Mouse (Mus musculus) heart, postnatal 0 days (tissue): ENCODE results near the gene Htatip2. TPM values are rescaled to one million over a fixed set of nuclear protein-coding genes. Genes with fewer than 3 reads are reported as not detected.
A peak's percentile ranks its signal among the peaks of the same experiment; 100 is the strongest.

ENCODE experiments used
- ATAC-seq: fragments of 200-750 bp; cut with Nextera tagmentation; 2 replicates; pipeline ENCODE4 v1.8.0; 2017; ENCODE audit warnings: low read depth, moderate number of reproducible peaks, moderate library complexity; ENCODE audit not compliant: insufficient read depth
- DNase-seq: peaks from one replicate; pipeline ENCODE4 v3.0.0-alpha.2; 2016; ENCODE audit warnings: low spot score
- H3K27ac ChIP-seq: fragments of 300-500 bp; sonication (generic); 2 replicates; pipeline ENCODE4 v1.5.1; 2014; ENCODE audit warnings: low read depth, mild to moderate bottlenecking
- H3K27me3 ChIP-seq: fragments of 300-500 bp; sonication (generic); 2 replicates; pipeline ENCODE4 v1.6.1; 2014; ENCODE audit warnings: low read length, mixed read lengths; ENCODE audit not compliant: control insufficient read depth, insufficient read depth
- H3K36me3 ChIP-seq: fragments of 300-500 bp; sonication (generic); replicated peaks from 2 replicates; pipeline ENCODE4 v1.6.1; 2014; ENCODE audit warnings: low read length, mixed read lengths; ENCODE audit not compliant: control insufficient read depth, insufficient read depth
- H3K4me1 ChIP-seq: fragments of 300-500 bp; sonication (generic); 2 replicates; pipeline ENCODE4 v1.6.1; 2014; ENCODE audit warnings: antibody characterized with exemption; ENCODE audit not compliant: control insufficient read depth, insufficient read depth
- H3K4me2 ChIP-seq: fragments of 300-500 bp; sonication (generic); 2 replicates; pipeline ENCODE4 v1.6.1; 2014; ENCODE audit warnings: low read depth, mild to moderate bottlenecking, low read length, moderate library complexity
- H3K4me3 ChIP-seq: fragments of 300-500 bp; sonication (generic); 2 replicates; pipeline ENCODE4 v1.5.1; 2014; ENCODE audit warnings: low read depth, low read length
- H3K9ac ChIP-seq: fragments of 300-500 bp; sonication (generic); replicated peaks from 2 replicates; pipeline ENCODE4 v1.6.1; 2014; ENCODE audit warnings: low read depth, low read length, mixed read lengths
- H3K9me3 ChIP-seq: fragments of 300-500 bp; sonication (generic); replicated peaks from 2 replicates; pipeline ENCODE4 v1.6.1; 2016; ENCODE audit warnings: low read length; ENCODE audit not compliant: control insufficient read depth
- CTCF ChIP-seq: IDR thresholded peaks from 2 replicates; pipeline ENCODE4 v1.5.1; 2016; ENCODE audit warnings: antibody characterized with exemption, control low read depth, low read depth
- EP300 ChIP-seq: IDR thresholded peaks from 2 replicates; pipeline ENCODE4 v1.6.1; 2016; ENCODE audit warnings: antibody characterized with exemption, low read depth
- WGBS: fragments of 180-500 bp; shearing (Covaris S2); extraction: QIAGEN DNeasy Blood & Tissue Kit; methylation state at CpG from one replicate; pipeline ENCODE4 v1.1.7; 2014; 5-methylcytosine and 5-hydroxymethylcytosine counted together
- polyA plus RNA-seq: library from polyadenylated mRNA; unstranded; fragments of >200 nt; fragmentation: Nextera tagmentation; extraction: Ambion mirVana; gene quantifications from 2 replicates; pipeline ENCODE4 v1.2.1, GENCODE M21; 2015
- total RNA-seq: library from RNA; depleted of rRNA; stranded (reverse); fragments of >200 nt; gene quantifications from 2 replicates; pipeline ENCODE4 v1.2.3, GENCODE M21; 2014; ENCODE audit warnings: low replicate concordance

Gene Htatip2
- total and polyA plus RNA-seq, 2 experiments from 2014 or later, result 3.4 to 16.5 TPM

DNA sequence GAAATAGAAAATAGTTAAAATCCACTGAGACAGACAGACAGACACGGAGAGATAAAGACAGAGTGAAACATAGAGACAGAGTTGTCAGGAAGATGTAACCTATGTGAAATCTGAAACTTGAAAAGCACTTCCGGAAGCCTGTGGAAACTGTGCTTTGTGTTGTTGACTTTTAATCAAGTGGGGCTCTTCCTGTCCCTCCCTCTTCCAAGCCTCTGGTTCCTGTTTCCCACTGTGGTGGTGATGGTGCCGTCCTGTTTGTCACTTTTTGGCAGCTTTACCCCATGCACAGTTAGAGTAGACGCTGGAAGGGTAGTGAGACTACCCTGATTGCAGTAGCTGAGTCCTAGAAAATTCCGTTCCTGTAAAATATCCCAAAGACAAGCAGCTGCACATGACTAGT, 17.4 kb upstream of the Htatip2 start:
- ATAC-seq, result no peak; the same call in 1 of the 2 replicates
- no peak overlapping the region for H3K4me2 ChIP-seq
- no peaks in the 10 kb centered on the region for H3K4me1 ChIP-seq
- H3K36me3 ChIP-seq, result no peaks in the 10 kb centered on the region
- H3K9me3 ChIP-seq, result peaks cover 2% of the 10 kb centered on the region; the same call in 1 of the 2 replicates
- 25% methylated on average over 5 of the region's 5 CpGs for WGBS
- no peak overlapping the region for H3K9ac ChIP-seq
- H3K4me3 ChIP-seq, result no peak overlapping the region
- peaks cover 5% of the 10 kb centered on the region; the same call in 1 of the 2 replicates for H3K27me3 ChIP-seq
- DNase-seq, result peak; percentile 36
- no peak overlapping the region for H3K27ac ChIP-seq
- TF ChIP-seq CTCF (no peak), EP300 (no peak)

- no peaks in the 10 kb centered on the region for H3K36me3 ChIP-seq
- H3K9me3 ChIP-seq, result peaks cover 2% of the 10 kb centered on the region; the same call in 1 of the 2 replicates
- no peak overlapping the region for H3K27ac ChIP-seq
- no peak overlapping the region for H3K4me2 ChIP-seq
- TF ChIP-seq CTCF (no peak), EP300 (no peak)
- no peak for ATAC-seq
- H3K27me3 ChIP-seq, result peaks cover 5% of the 10 kb centered on the region; the same call in 1 of the 2 replicates
- no peak for DNase-seq
- H3K4me3 ChIP-seq, result no peak overlapping the region
- H3K9ac ChIP-seq, result no peak overlapping the region
- no peaks in the 10 kb centered on the region for H3K4me1 ChIP-seq
- 45% methylated on average over 10 of the region's 10 CpGs for WGBS
These were observed 17.0 kb upstream of the Htatip2 start for GRCm38 (mm10) chr7:49741923-49742322.

GRCm38 (mm10) chr7:49751148-49751547, 7.8 kb upstream of the Htatip2 start:
- H3K4me3 ChIP-seq, result no peak overlapping the region
- peaks cover 22% of the 10 kb centered on the region; the same call in 1 of the 2 replicates for H3K27me3 ChIP-seq
- TF ChIP-seq CTCF (peak; percentile 79), EP300 (no peak)
- WGBS, result 5% methylated on average over 4 of the region's 4 CpGs
- no peak for ATAC-seq
- no peaks in the 10 kb centered on the region for H3K36me3 ChIP-seq
- H3K4me2 ChIP-seq, result no peak overlapping the region
- H3K27ac ChIP-seq, result no peak overlapping the region
- H3K4me1 ChIP-seq, result no peaks in the 10 kb centered on the region
- H3K9me3 ChIP-seq, result no peaks in the 10 kb centered on the region
- H3K9ac ChIP-seq, result no peak overlapping the region
- DNase-seq, result peak; percentile 61

- 22% methylated on average over 25 of the region's 25 CpGs for WGBS
- peaks cover 22% of the 10 kb centered on the region; the same call in 1 of the 2 replicates for H3K27me3 ChIP-seq
- DNase-seq, result no peak
- no peak overlapping the region for H3K4me3 ChIP-seq
- TF ChIP-seq EP300 (no peak), CTCF (peak; percentile 59)
- H3K4me2 ChIP-seq, result peak overlapping the region; percentile 39
- no peaks in the 10 kb centered on the region for H3K4me1 ChIP-seq
- H3K9me3 ChIP-seq, result no peaks in the 10 kb centered on the region
- no peaks in the 10 kb centered on the region for H3K36me3 ChIP-seq
- no peak overlapping the region for H3K9ac ChIP-seq
- no peak overlapping the region for H3K27ac ChIP-seq
- ATAC-seq, result no peak
These were observed 6.0 kb upstream of the Htatip2 start for GRCm38 (mm10) chr7:49752730-49753506.

- WGBS, result 6% methylated on average over 9 of the region's 9 CpGs
- Histone ChIP-seq H3K9me3 (no peaks in the 10 kb centered on the region), H3K4me3 (no peak overlapping the region), H3K4me1 (no peaks in the 10 kb centered on the region), H3K9ac (no peak overlapping the region), H3K27me3 (peaks cover 22% of the 10 kb centered on the region; the same call in 1 of the 2 replicates), H3K27ac (no peak overlapping the region), H3K4me2 (no peak overlapping the region), H3K36me3 (no peaks in the 10 kb centered on the region)
- TF ChIP-seq EP300 (no peak), CTCF (peak; percentile 85)
- DNase-seq (peak; percentile 36), ATAC-seq (no peak)
These were observed 4.1 kb upstream of the Htatip2 start for GRCm38 (mm10) chr7:49754767-49755166.
